Mouse (Mus musculus): ENCODE results near the gene Fam160b1. TPM values are rescaled to one million over a fixed set of nuclear protein-coding genes. Genes with fewer than 3 reads are reported as not detected.
A peak's percentile ranks its signal among the peaks of the same experiment; 100 is the strongest.

Gene Fam160b1
- total RNA-seq, 1 experiment = 8.5 TPM

- no peak overlapping the region for H3K9ac ChIP-seq (ENCODE audit: insufficient read depth, low read depth, low read length, poor library complexity, severe bottlenecking)
- H3K27ac ChIP-seq (ENCODE audit: insufficient read depth, low read depth, low read length, poor library complexity, severe bottlenecking) = no peak overlapping the region
- in situ Hi-C loops (cut with MboI; ENCODE audit: low sequenced_read_pairs in 2 of 2, unreplicated experiment in 2 of 2) = no loop called here
Observed at GRCm38 (mm10) chr19:57315013-57315565, 45.4 kb upstream of the Fam160b1 start.

GRCm38 (mm10) chr19:57316597-57316996 lies 43.9 kb upstream of the Fam160b1 start:
- Histone ChIP-seq H3K9ac (ENCODE audit: insufficient read depth, low read depth, low read length, poor library complexity, severe bottlenecking) (no peak overlapping the region), H3K27ac (ENCODE audit: insufficient read depth, low read depth, low read length, poor library complexity, severe bottlenecking) (no peak overlapping the region), H3K36me3 (ENCODE audit: control insufficient read depth, insufficient read depth, low read length, poor library complexity, severe bottlenecking) (no peaks in the 10 kb centered on the region), H3K9me3 (ENCODE audit: control insufficient read depth, insufficient read depth, low read depth, low read length) (no peaks in the 10 kb centered on the region), H3K4me1 (ENCODE audit: control insufficient read depth in 2 of 2, insufficient read depth in 2 of 2, low read length in 2 of 2, poor library complexity in 1 of 2) (0 out of 4 replicates have a peak, but pooled peaks cover 0 to 3% of the 10 kb centered on the region in 2 experiments), H3K4me3 (ENCODE audit: insufficient read depth in 1 of 2, low read depth in 1 of 2, low read length in 2 of 2, poor library complexity in 1 of 2, severe bottlenecking in 1 of 2) (no peak overlapping the region)
- TF ChIP-seq HCFC1 (IDR thresholded peaks at IDR 0.05; ENCODE audit: borderline replicate concordance, insufficient read depth, low read length) (no peak), ZNF384 (IDR thresholded peaks at IDR 0.05; ENCODE audit: low read depth, low read length) (no peak), MAFK (IDR thresholded peaks at IDR 0.05; ENCODE audit: insufficient read depth, low read depth, low read length) (no peak), CHD2 (IDR thresholded peaks at IDR 0.05; ENCODE audit: low read depth, low read length) (no peak), ZC3H11A (IDR thresholded peaks at IDR 0.05; ENCODE audit: borderline replicate concordance, low read depth, low read length) (no peak)
- in situ Hi-C loops (cut with MboI; ENCODE audit: low sequenced_read_pairs in 2 of 2, unreplicated experiment in 2 of 2) = no loop called here
- no peak for DNase-seq (ENCODE audit: low read depth, low spot score)

More at GRCm38 (mm10) chr19:57315013-57315565, 45.4 kb upstream of the Fam160b1 start:
- H3K4me1 ChIP-seq (ENCODE audit: control insufficient read depth in 2 of 2, insufficient read depth in 2 of 2, low read length in 2 of 2, poor library complexity in 1 of 2) = 0 out of 4 replicates have a peak, but pooled peaks cover 0 to 3% of the 10 kb centered on the region in 2 experiments
- no peaks in the 10 kb centered on the region for H3K36me3 ChIP-seq (ENCODE audit: control insufficient read depth, insufficient read depth, low read length, poor library complexity, severe bottlenecking)
- no peak for DNase-seq (ENCODE audit: low read depth, low spot score)
- TF ChIP-seq CHD2 (IDR thresholded peaks at IDR 0.05; ENCODE audit: low read depth, low read length) = no peak
- no peak for TF ChIP-seq ZC3H11A (IDR thresholded peaks at IDR 0.05; ENCODE audit: borderline replicate concordance, low read depth, low read length)
- no peak for TF ChIP-seq ZNF384 (IDR thresholded peaks at IDR 0.05; ENCODE audit: low read depth, low read length)
- TF ChIP-seq HCFC1 (IDR thresholded peaks at IDR 0.05; ENCODE audit: borderline replicate concordance, insufficient read depth, low read length) = no peak
- TF ChIP-seq MAFK (IDR thresholded peaks at IDR 0.05; ENCODE audit: insufficient read depth, low read depth, low read length) = no peak
- H3K4me3 ChIP-seq (ENCODE audit: insufficient read depth in 1 of 2, low read depth in 1 of 2, low read length in 2 of 2, poor library complexity in 1 of 2, severe bottlenecking in 1 of 2) = peak overlapping the region; percentile 64 to 76
- no peaks in the 10 kb centered on the region for H3K9me3 ChIP-seq (ENCODE audit: control insufficient read depth, insufficient read depth, low read depth, low read length)

- no peaks in the 10 kb centered on the region for H3K36me3 ChIP-seq (ENCODE audit: control insufficient read depth, insufficient read depth, low read length, poor library complexity, severe bottlenecking)
- in situ Hi-C loops (cut with MboI; ENCODE audit: low sequenced_read_pairs in 2 of 2, unreplicated experiment in 2 of 2) = no loop called here
- no peak for DNase-seq (ENCODE audit: low read depth, low spot score)
- no peak overlapping the region for H3K9ac ChIP-seq (ENCODE audit: insufficient read depth, low read depth, low read length, poor library complexity, severe bottlenecking)
- no peak overlapping the region for H3K4me3 ChIP-seq (ENCODE audit: insufficient read depth in 1 of 2, low read depth in 1 of 2, low read length in 2 of 2, poor library complexity in 1 of 2, severe bottlenecking in 1 of 2)
- H3K9me3 ChIP-seq (ENCODE audit: control insufficient read depth, insufficient read depth, low read depth, low read length) = no peaks in the 10 kb centered on the region
- no peaks in the 10 kb centered on the region for H3K4me1 ChIP-seq (ENCODE audit: control insufficient read depth in 2 of 2, insufficient read depth in 2 of 2, low read length in 2 of 2, poor library complexity in 1 of 2)
- TF ChIP-seq MAFK (IDR thresholded peaks at IDR 0.05; ENCODE audit: insufficient read depth, low read depth, low read length) = no peak
- TF ChIP-seq ZNF384 (IDR thresholded peaks at IDR 0.05; ENCODE audit: low read depth, low read length) = no peak
- no peak for TF ChIP-seq ZC3H11A (IDR thresholded peaks at IDR 0.05; ENCODE audit: borderline replicate concordance, low read depth, low read length)
- no peak for TF ChIP-seq HCFC1 (IDR thresholded peaks at IDR 0.05; ENCODE audit: borderline replicate concordance, insufficient read depth, low read length)
- no peak for TF ChIP-seq CHD2 (IDR thresholded peaks at IDR 0.05; ENCODE audit: low read depth, low read length)
- no peak overlapping the region for H3K27ac ChIP-seq (ENCODE audit: insufficient read depth, low read depth, low read length, poor library complexity, severe bottlenecking)
Observed at GRCm38 (mm10) chr19:57320656-57321382, 39.7 kb upstream of the Fam160b1 start.

- H3K27ac ChIP-seq (ENCODE audit: insufficient read depth, low read depth, low read length, poor library complexity, severe bottlenecking) = no peak overlapping the region
- in situ Hi-C loops (cut with MboI; ENCODE audit: low sequenced_read_pairs in 2 of 2, unreplicated experiment in 2 of 2) = no loop called here
Observed at GRCm38 (mm10) chr19:57321839-57322238, 38.6 kb upstream of the Fam160b1 start.

More at GRCm38 (mm10) chr19:57321839-57322238, 38.6 kb upstream of the Fam160b1 start:
- DNase-seq (ENCODE audit: low read depth, low spot score) = no peak
- Histone ChIP-seq H3K4me1 (ENCODE audit: control insufficient read depth in 2 of 2, insufficient read depth in 2 of 2, low read length in 2 of 2, poor library complexity in 1 of 2) (0 out of 4 replicates have a peak, but pooled peaks cover 0 to 1% of the 10 kb centered on the region in 2 experiments), H3K9me3 (ENCODE audit: control insufficient read depth, insufficient read depth, low read depth, low read length) (no peaks in the 10 kb centered on the region), H3K36me3 (ENCODE audit: control insufficient read depth, insufficient read depth, low read length, poor library complexity, severe bottlenecking) (no peaks in the 10 kb centered on the region), H3K9ac (ENCODE audit: insufficient read depth, low read depth, low read length, poor library complexity, severe bottlenecking) (no peak overlapping the region), H3K4me3 (ENCODE audit: insufficient read depth in 1 of 2, low read depth in 1 of 2, low read length in 2 of 2, poor library complexity in 1 of 2, severe bottlenecking in 1 of 2) (no peak overlapping the region)
- TF ChIP-seq CHD2 (IDR thresholded peaks at IDR 0.05; ENCODE audit: low read depth, low read length) = no peak
- TF ChIP-seq HCFC1 (IDR thresholded peaks at IDR 0.05; ENCODE audit: borderline replicate concordance, insufficient read depth, low read length) = no peak
- no peak for TF ChIP-seq ZNF384 (IDR thresholded peaks at IDR 0.05; ENCODE audit: low read depth, low read length)

All from ES-E14 (cell line).